Mouse (Mus musculus): ENCODE measurements around the gene Krt83.

Krt83 gene

GRCm38 (mm10) chr15:101479007-101479665 is 12.2 kb downstream of the Krt83 start:
- in situ Hi-C loops (cut with MseI, MboI) = no loop called here

- in situ Hi-C loops (cut with MseI, MboI) = no loop called here
These were observed 18.3 kb downstream of the Krt83 start, which contains the start of gene Krt86 for GRCm38 (mm10) chr15:101472952-101473528. TSS of gene Krt86 (plus strand) at chr15:101473478.

DNA sequence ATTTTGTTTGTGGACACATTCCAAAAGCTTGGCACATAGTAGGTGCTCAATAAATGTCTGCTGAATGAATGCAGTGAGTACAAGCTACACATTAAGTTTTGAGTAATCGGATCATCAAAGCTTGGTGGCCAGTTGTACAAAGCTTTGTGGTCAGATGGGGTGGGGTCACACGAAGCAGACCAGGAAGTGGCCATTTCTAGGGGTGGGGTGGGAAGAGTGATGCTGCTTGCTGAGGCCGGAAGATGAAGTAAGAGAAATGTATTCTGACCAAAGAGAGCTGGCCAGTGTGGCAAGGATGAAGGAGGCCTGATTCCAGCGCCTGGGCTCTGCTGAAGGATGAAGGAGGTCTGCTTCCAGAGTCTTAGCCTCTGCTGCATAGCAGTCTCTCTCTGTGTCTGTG is 22.2 kb downstream of the Krt83 start:
- in situ Hi-C loops (cut with MseI, MboI) = no loop called here

GRCm38 (mm10) chr15:101463651-101464050 is 27.7 kb downstream of the Krt83 start, which contains the start of gene Krt81:
TSS of gene Krt81 (minus strand) at chr15:101463751.
- in situ Hi-C loops (cut with MseI, MboI) = no loop called here

DNA sequence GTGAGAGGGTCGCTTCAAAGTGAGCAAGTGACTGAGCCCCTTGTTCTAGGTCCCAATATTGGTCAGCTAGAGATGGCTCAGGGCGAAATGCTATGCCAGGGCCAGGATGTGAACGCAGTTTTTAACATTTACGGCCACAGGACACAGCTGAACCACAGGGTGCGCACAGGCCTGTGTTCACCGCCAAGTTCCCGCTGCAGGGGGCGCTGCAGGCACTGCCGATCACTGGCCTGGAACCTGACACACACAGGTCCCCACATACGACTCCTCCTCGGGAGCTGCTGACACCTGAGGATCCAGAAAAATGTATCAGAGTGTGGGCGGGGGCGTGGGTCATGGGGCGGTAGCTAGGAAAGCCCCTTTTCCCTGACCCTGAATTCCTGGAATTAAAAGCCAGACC is 32.0 kb downstream of the Krt83 start:
- in situ Hi-C loops (cut with MseI, MboI) = loop anchor here in 1 of 2 experiments (10.0 kb wide), 1 partner anchor 114 kb away; no protein-coding TSS in a partner anchor

DNA sequence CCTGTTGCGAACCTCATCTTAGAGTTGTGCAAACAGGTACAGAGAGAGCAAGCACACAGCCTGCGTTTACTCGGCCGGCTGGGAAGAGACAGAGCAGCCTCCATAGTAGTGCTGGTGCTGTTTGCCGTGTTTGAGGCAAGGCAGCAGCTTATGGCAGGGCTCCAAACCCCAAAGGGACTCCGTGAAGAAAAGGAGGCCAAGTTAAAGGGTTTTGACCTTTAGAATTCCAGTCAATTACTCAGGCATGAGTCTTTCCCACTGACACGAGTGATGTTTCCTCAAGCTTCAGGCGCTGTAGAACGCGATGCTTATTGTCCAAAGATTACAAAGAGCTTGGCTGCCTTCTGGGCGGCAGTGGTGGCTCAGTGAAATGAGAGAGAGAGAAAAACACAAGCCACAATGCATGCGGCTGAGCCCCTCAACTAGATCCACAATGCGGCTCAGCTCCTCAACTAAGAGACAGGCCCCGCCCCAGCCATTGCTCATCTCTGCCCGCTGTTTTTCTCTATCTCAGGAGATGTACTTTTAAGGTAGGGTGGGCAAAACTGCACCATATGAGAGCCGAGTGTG is 32.9 kb downstream of the Krt83 start:
- in situ Hi-C loops (cut with MseI, MboI) = loop anchor here in 1 of 2 experiments (10.0 kb wide), 1 partner anchor 114 kb away; no protein-coding TSS in a partner anchor

GRCm38 (mm10) chr15:101455891-101456290 is 35.4 kb downstream of the Krt83 start:
- in situ Hi-C loops (cut with MseI, MboI) = loop anchor here in 1 of 2 experiments (10.0 kb wide), 1 partner anchor 111 kb away; no protein-coding TSS in a partner anchor

DNA sequence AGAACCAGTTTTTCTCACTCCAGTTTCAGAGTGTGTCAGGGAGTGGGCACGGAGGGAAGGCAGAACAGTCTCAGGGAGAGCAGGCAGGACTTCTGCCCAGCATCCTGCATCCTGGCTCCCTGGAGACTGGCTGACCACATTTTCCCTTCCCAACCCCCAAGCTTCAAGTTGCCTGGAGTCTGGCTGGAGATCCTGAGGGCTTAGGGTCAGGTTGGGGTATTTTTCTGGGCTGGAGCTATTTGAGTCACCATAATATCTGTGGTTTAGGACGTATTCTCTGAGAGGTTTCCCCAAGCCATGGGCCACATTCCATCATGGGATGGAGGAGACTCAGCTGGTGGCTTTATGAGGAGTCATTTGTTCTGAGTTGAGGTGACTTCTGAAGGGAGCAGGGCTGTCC is 36.0 kb downstream of the Krt83 start:
- in situ Hi-C loops (cut with MseI, MboI) = loop anchor here in 1 of 2 experiments (10.0 kb wide), 1 partner anchor 110 kb away; no protein-coding TSS in a partner anchor

GRCm38 (mm10) chr15:101454774-101455173 is 36.5 kb downstream of the Krt83 start:
- in situ Hi-C loops (cut with MseI, MboI) = loop anchor here in 1 of 2 experiments (10.0 kb wide), 1 partner anchor 110 kb away; no protein-coding TSS in a partner anchor

DNA sequence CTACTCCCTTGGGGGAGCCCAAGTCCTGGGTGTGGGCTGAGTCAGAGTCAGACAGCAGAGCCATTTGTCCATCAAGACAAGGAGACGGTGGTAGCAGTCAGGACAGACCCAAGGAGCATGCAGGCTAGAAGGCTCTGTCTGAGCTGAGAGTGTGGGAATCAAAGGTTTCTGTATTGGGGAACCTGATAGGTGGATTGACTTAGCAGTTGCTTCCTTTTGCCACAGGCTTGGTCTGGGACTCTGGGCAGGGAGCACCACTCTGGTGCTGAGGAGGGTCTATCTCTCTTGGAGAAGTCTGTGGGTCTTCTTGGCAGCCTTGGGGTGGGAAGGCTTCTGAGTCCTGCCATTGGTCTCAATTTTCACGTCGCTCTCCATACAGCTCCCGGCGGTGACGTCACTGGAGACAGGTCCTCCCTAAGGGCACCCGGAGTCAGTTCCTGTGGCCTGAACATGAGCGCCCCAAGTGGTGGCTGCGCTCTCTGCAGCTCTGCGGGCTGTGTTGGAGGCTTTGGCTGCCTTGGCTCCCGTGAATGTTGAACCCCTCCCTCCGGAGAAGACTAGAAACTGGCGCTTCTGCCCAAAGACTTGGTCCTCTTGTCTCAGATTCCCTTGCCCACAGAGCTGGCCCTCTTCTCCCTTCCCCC is 38.1 kb downstream of the Krt83 start:
- in situ Hi-C loops (cut with MseI, MboI) = loop anchor here in 1 of 2 experiments (10.0 kb wide), 1 partner anchor 108 kb away; no protein-coding TSS in a partner anchor

- in situ Hi-C loops (cut with MseI, MboI) = no loop called here
These were observed 43.9 kb downstream of the Krt83 start, which contains the start of gene Krt88 for GRCm38 (mm10) chr15:101447444-101447843. TSS of gene Krt88 (plus strand) at chr15:101447744.

DNA sequence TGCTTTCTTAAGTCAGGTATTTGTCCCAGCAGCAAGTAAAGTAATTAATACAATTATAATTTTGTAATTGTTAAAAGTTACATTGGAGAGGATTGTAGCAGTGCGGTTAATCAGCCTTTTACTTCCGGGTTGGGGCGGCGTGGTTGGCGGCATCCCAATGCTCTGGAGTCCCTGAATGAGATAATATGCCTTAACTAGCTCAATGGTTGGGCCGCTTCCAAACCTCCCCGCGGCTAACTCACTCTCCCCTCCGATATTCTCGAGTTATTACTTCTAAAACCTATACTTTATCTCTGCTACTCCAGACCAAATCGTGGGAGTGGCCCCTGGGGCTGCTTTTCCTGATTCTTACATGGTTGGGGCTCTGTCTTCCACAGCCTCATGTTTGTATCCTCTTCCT is 44.7 kb downstream of the Krt83 start:
- in situ Hi-C loops (cut with MseI, MboI) = no loop called here

GRCm38 (mm10) chr15:101440837-101441236 is 50.5 kb downstream of the Krt83 start:
- in situ Hi-C loops (cut with MseI, MboI) = no loop called here

GRCm38 (mm10) chr15:101438555-101438954 is 52.8 kb downstream of the Krt83 start, which contains the start of gene Krt87:
TSS of gene Krt87 (minus strand) at chr15:101438804.
- in situ Hi-C loops (cut with MseI, MboI) = no loop called here

DNA sequence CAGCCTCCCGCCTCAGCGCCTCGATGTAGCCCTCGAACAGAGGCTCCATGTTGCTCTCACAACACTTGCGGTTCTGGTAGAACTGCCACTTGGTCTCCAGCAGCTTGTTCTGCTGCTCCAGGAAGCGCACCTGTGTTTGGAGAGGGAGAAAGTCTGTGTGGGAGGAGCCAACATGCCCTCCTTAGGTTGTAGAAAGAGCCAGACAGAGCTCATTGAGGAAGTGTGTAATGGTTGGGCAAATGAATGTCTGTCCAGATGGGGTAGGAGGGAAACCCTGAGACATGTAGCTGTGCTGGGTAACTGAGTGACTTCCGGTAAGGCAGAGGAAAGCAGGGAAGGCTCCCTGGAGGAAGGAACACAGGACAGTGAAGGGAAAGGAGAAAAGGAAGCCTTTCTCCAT is 54.7 kb downstream of the Krt83 start:
- in situ Hi-C loops (cut with MseI, MboI) = no loop called here

Measured in mouse trophoblast stem cell (cell line).